Mouse (Mus musculus) kidney, adult 8-10 months (tissue): ENCODE results near the gene Bhlha9.
"Not testable (repeated sequence)": the region's sequence is repeated elsewhere in the genome, so short reads cannot be mapped to it uniquely, and the experiment has no call there.

Experiments used
- DNase-seq, 2 experiments: peaks; one replicate each; pipeline ENCODE4 v3.0.0; 2022

The Bhlha9 gene

GRCm38 (mm10) chr11:76666002-76666649 lies 6.1 kb upstream of the Bhlha9 start:
- DNase-seq, result peak in 1 of 2 experiments; percentile 13

DNA sequence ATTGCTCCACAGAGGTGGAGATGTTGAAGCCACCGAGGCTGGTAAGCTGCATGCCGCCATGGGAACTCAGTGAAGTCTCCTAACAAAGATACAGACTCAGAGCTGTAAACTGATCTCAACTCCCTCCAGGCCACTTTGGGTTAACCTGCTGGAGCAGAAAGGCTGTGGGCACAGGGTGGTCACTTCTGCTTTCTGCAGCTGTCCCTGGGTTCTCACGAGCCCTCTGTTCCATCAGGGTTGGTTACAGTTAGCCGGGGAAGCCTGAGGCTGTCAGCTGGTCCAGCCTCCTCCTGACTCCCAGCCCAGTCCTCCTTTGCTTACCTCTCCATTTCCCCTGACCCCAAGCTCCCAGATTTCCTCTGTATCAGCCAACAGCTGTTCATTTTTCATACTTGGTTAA lies 4.5 kb upstream of the Bhlha9 start:
- DNase-seq, result no peak

DNA sequence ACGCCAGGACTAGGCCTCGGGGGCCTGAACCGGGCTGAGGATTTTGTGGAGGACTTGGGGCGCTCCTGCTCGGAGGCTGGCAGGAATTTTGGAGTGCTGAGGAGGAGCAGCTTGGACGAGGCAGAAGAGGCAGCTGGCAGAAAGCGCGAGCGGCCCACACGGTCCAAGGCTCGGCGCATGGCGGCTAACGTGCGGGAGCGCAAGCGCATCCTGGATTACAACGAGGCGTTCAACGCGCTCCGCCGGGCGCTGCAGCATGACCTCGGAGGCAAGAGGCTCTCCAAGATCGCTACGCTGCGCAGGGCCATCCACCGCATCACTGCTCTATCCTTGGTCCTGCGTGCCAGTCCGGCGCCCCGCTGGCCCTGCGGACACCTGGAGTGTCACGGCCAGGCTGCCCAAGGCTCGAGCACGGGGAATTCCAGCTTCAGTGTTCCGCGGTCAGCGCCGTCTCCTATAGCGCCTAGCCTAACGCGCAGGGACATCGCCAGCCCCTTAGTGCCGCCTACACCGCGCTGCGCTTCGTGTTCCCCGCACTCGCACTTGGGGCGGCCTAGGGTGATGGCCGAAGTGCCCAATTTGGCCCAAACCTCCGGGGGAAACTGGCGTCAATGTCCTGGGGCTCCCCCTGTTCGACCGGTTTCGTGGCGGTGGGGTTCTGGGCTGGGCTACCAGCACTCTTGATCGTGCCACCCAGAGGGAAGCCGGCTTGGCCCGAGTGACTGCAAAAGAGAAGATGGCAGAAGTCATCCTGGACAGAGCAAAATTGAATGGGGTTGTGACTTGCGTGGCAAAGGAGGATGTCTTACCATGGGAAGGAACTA lies 503 bp downstream of the Bhlha9 start:
- DNase-seq, result no peak

- DNase-seq, result no peak
Observed at GRCm38 (mm10) chr11:76674199-76674598, 1.9 kb downstream of the Bhlha9 start.

GRCm38 (mm10) chr11:76674704-76675103 lies 2.4 kb downstream of the Bhlha9 start:
- DNase-seq, result no peak

DNA sequence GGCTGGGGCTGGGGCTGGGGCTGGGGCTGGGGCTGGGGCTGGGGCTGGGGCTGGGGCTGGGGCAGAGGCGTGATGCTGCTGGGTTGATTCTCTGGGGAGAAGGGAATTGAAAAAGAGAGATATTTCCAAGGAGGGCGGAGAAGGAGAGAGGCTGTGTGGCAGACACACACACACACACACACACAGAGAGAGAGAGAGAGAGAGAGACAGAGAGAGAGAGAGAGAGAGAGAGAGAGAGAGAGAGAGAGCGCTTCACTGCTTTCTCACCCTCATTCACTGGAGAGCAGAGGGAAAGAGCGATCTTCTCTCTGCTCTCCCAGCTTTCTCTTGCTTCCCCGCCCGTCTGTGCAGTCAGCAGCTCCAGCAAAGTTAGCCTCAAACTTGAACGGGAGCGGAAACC lies 7.2 kb downstream of the Bhlha9 start, which contains the start of gene Trarg1:
Trarg1 (plus strand) TSS at position 301 of the 400 bp plus-strand sequence.
- DNase-seq, result not testable (repeated sequence)

GRCm38 (mm10) chr11:76685604-76686003 lies 13.3 kb downstream of the Bhlha9 start:
- DNase-seq, result no peak

DNA sequence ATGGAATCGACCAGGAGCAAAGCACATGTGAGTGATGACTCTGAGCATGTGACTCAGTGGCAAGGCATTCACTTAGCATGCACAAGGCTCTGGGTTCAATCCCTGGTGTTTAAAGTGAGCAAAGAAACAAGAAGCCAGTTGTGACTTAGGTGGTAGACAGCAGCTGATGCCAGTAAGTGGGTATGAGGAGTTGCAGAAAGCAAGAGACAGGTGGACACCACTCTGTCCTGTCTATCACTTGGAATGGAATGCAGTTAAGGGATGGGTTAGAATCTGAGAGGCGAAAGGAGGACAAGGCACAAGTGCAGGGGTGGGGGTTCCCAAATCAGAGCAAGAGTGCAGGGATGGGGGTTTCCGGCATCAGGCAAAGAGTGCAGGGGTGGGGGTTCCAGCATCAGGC lies 19.8 kb downstream of the Bhlha9 start:
- no peak for DNase-seq

DNA sequence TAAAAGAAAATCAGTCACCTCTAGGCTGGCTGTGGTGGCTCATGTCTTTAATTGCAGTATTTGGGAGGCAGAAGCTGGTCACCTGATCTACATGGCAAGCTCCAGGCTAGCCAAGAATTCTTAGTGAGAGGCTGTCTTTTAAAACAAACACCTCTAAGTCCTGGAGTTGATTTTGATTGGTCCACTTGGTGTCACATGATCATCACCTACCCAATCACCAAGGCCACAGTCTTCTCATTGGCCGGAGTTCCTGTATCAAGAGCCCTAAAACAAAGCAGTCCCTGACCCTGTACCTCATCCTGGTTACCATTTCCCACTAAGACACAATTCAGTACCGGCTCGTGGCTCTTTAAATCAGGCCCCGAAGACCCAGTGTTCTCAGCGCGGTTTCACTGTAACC lies 23.5 kb downstream of the Bhlha9 start:
- no peak for DNase-seq

GRCm38 (mm10) chr11:76699626-76700025 lies 27.4 kb downstream of the Bhlha9 start:
- no peak for DNase-seq

- no peak for DNase-seq
Observed at GRCm38 (mm10) chr11:76707656-76708055, 35.4 kb downstream of the Bhlha9 start.

- no peak for DNase-seq
Observed at GRCm38 (mm10) chr11:76708066-76708465, 35.8 kb downstream of the Bhlha9 start.

DNA sequence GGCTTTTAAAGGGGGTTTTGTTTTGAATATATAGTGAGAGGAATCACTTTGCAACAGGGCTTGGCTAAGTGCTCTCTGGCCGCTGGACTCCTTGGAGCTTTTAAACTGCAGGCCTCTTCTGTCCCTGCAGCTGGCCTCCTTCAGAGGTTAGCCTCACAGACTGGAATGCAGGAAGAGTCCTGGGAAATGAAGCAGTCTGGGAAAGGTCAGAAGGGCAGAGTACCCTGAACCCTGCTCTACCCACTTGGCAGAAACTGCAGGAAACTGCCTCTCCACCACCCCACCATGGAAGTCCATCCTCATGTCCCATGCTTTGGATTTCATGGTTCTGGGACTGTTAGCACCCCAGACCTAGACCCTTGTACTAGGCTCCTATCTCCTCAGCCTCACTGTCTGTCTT lies 36.6 kb downstream of the Bhlha9 start:
- DNase-seq, result peak; percentile 41 to 50

DNA sequence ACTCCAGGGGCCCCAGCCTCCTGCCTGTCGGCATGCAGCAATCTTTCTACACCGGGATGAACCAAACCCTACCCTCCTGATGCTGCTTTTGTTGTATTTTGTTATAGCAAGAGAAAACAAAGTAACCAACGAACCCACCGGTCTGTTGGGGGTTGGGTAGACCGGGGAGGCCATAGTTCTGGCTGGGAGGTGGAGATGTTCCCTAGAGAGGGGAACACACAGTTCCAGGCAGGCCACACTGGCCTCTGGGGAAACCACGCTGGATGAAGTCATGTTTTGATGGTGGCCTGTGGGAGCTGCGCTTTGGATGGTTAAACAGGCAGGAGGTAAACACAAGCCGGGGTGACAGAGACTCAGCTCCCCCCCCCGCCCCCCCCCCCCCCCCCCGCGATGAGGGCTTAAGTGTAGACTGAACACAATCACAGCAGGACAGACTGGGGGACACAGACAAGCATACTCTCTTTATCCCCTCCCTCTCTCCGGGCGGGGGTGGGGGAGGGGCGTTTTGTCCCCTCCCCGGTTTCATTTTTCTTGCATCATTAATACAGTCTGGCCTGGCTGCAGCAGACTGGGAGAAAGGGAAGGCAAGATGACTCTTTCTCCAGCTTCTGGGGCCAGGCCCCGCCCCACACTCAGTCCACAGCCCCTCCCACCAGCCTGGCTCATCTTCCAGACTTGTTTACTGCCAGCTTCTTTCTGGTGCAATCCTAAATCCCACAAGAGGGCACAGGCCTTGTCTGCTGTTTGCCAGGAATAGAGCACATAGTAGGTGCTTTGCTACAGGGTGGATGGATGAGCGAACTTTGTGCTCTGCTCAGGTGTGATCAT lies 37.6 kb downstream of the Bhlha9 start:
- DNase-seq, result peak in 1 of 2 experiments; percentile 9

- DNase-seq, result no peak
Observed at GRCm38 (mm10) chr11:76717000-76717399, 44.7 kb downstream of the Bhlha9 start.
